Comparison of ENCODE assay signal across 8 mouse cellular contexts in genomic region chr5:92488961-92489360, GRCm38 (mm10). TPM values are rescaled to one million over a fixed set of nuclear protein-coding genes. Genes with fewer than 3 reads are reported as not detected.
A peak's percentile ranks its signal among the peaks of the same experiment; 100 is the strongest.
DNase-seq lines count a peak whose midpoint lies in the region; ATAC-seq and TF ChIP-seq lines count a peak whose summit lies in the region.

No protein-coding gene starts in this region.

- no peak overlapping the region for H3K9ac ChIP-seq in embryonic facial prominence, embryonic 13.5 days
- no peak overlapping the region for H3K9ac ChIP-seq in limb, embryonic 12.5 days (replicated peaks)
- H3K9ac ChIP-seq in stomach, postnatal 0 days (ENCODE audit: low read length), result no peak overlapping the region
- H3K9ac ChIP-seq in midbrain, embryonic 11.5 days (ENCODE audit: low read length), result no peak overlapping the region

- no peaks in the 10 kb centered on the region for H3K27me3 ChIP-seq in embryonic facial prominence, embryonic 13.5 days
- no peaks in the 10 kb centered on the region for H3K27me3 ChIP-seq in limb, embryonic 12.5 days
- no peaks in the 10 kb centered on the region for H3K27me3 ChIP-seq in stomach, postnatal 0 days (ENCODE audit: control insufficient read depth, insufficient read depth, low read length)
- no peaks in the 10 kb centered on the region for H3K27me3 ChIP-seq in midbrain, embryonic 11.5 days (ENCODE audit: control insufficient read depth, insufficient read depth, low read length)

- no peak for ATAC-seq in embryonic facial prominence, embryonic 13.5 days (ENCODE audit: insufficient number of reproducible peaks, insufficient read depth, low FRiP score, low TSS enrichment, low read depth)
- ATAC-seq in limb, embryonic 12.5 days (ENCODE audit: insufficient number of reproducible peaks, insufficient read depth, low FRiP score, low TSS enrichment, low read depth), result no peak
- ATAC-seq in stomach, postnatal 0 days (ENCODE audit: low FRiP score, low TSS enrichment), result peak; percentile 81
- ATAC-seq in midbrain, embryonic 11.5 days (ENCODE audit: low FRiP score), result no peak

- TF ChIP-seq EP300 in stomach, postnatal 0 days (optimal IDR thresholded peaks at IDR 0.05), result no peak

- H3K4me1 ChIP-seq in embryonic facial prominence, embryonic 13.5 days, result peaks cover 27% of the 10 kb centered on the region
- H3K4me1 ChIP-seq in limb, embryonic 12.5 days (replicated peaks), result peaks cover 35% of the 10 kb centered on the region
- peaks cover 8% of the 10 kb centered on the region for H3K4me1 ChIP-seq in stomach, postnatal 0 days (replicated peaks; ENCODE audit: control insufficient read depth, insufficient read depth)
- no peaks in the 10 kb centered on the region for H3K4me1 ChIP-seq in midbrain, embryonic 11.5 days (ENCODE audit: control insufficient read depth, insufficient read depth, low read length)

- peak overlapping the region; percentile 67; the same call in 1 of the 2 replicates for H3K27ac ChIP-seq in left cerebral cortex, adult 2 months
- peak overlapping the region; percentile 79 for H3K27ac ChIP-seq in embryonic facial prominence, embryonic 13.5 days
- peak overlapping the region; percentile 71 for H3K27ac ChIP-seq in limb, embryonic 12.5 days
- H3K27ac ChIP-seq in stomach, postnatal 0 days (replicated peaks), result peak overlapping the region; percentile 88
- H3K27ac ChIP-seq in midbrain, embryonic 11.5 days (ENCODE audit: low read depth, low read length), result no peak overlapping the region

- intact Hi-C loops in left cerebral cortex, adult 2 months (cut with DNase I), result loop anchor here (2.0 kb wide), 1 partner anchor 16 kb away; no protein-coding TSS in a partner anchor

- no peak for DNase-seq in left cerebral cortex, adult 2 months (ENCODE audit: extremely low spot score in 1 of 2, low spot score in 2 of 2)
- DNase-seq in left cerebral cortex, adult 11 months (ENCODE audit: low spot score), result no peak
- DNase-seq in adrenal gland, adult 2 months, result peak; percentile 75
- DNase-seq in stomach, postnatal 0 days (ENCODE audit: low spot score), result peak; percentile 69
- DNase-seq in right cerebral cortex, adult 2 months (ENCODE audit: low spot score in 2 of 2), result no peak
- no peak for DNase-seq in midbrain, embryonic 11.5 days (ENCODE audit: low spot score, missing footprints)

- no peak overlapping the region for H3K4me3 ChIP-seq in left cerebral cortex, adult 2 months
- no peak overlapping the region for H3K4me3 ChIP-seq in embryonic facial prominence, embryonic 13.5 days
- H3K4me3 ChIP-seq in limb, embryonic 12.5 days (replicated peaks), result no peak overlapping the region
- no peak overlapping the region for H3K4me3 ChIP-seq in stomach, postnatal 0 days (ENCODE audit: low read depth, low read length)
- no peak overlapping the region for H3K4me3 ChIP-seq in midbrain, embryonic 11.5 days (ENCODE audit: low read depth, low read length)

- H3K36me3 ChIP-seq in embryonic facial prominence, embryonic 13.5 days, result peaks cover 12% of the 10 kb centered on the region
- H3K36me3 ChIP-seq in limb, embryonic 12.5 days, result peaks cover 18% of the 10 kb centered on the region
- H3K36me3 ChIP-seq in stomach, postnatal 0 days (ENCODE audit: control insufficient read depth, insufficient read depth, low read length), result peaks cover 2% of the 10 kb centered on the region; the same call in 1 of the 2 replicates
- H3K36me3 ChIP-seq in midbrain, embryonic 11.5 days (ENCODE audit: control insufficient read depth, insufficient read depth, low read length), result peaks cover 5% of the 10 kb centered on the region

- no peak for TF ChIP-seq CTCF in left cerebral cortex, adult 2 months (IDR thresholded peaks at IDR 0.05)
- peak; percentile 29; the same call in 1 of the 2 replicates for TF ChIP-seq CTCF in stomach, postnatal 0 days (IDR thresholded peaks at IDR 0.05; ENCODE audit: low read depth)

- no peak overlapping the region for H3K4me2 ChIP-seq in embryonic facial prominence, embryonic 13.5 days
- H3K4me2 ChIP-seq in limb, embryonic 12.5 days, result no peak overlapping the region
- H3K4me2 ChIP-seq in stomach, postnatal 0 days (replicated peaks; ENCODE audit: low read depth), result peak overlapping the region; percentile 19
- no peak overlapping the region for H3K4me2 ChIP-seq in midbrain, embryonic 11.5 days

- WGBS in embryonic facial prominence, embryonic 13.5 days, result 58% methylated on average over 7 of the region's 7 CpGs
- 79% methylated on average over 7 of the region's 7 CpGs for WGBS in limb, embryonic 12.5 days
- WGBS in stomach, postnatal 0 days, result 16% methylated on average over 7 of the region's 7 CpGs
- 90% methylated on average over 7 of the region's 7 CpGs for WGBS in midbrain, embryonic 11.5 days

- no peaks in the 10 kb centered on the region for H3K9me3 ChIP-seq in embryonic facial prominence, embryonic 13.5 days
- H3K9me3 ChIP-seq in limb, embryonic 12.5 days, result no peaks in the 10 kb centered on the region
- no peaks in the 10 kb centered on the region for H3K9me3 ChIP-seq in stomach, postnatal 0 days (ENCODE audit: control insufficient read depth, low read length)
- H3K9me3 ChIP-seq in midbrain, embryonic 11.5 days (ENCODE audit: control insufficient read depth, low read length), result no peaks in the 10 kb centered on the region

RNA-seq across cellular contexts. Expression of gene Scarb2, which starts 17.7 kb away (rescaled TPM):
- total RNA-seq in left cerebral cortex, adult 2 months (2021), result 10 to 100 TPM; 82.6 to 91.9 TPM
- 10 to 100 TPM; 58.7 to 79.0 TPM for total RNA-seq in adrenal gland, adult 2 months (2021)
- 18.1 and 19.6 TPM in 2 replicates for polyA plus RNA-seq in adrenal gland, adult 2 months (2012; rRNA removed)
- polyA plus RNA-seq in embryonic facial prominence, embryonic 13.5 days (2015; fragmentation: Nextera tagmentation; extraction: Ambion mirVana), result 7.9 and 9.0 TPM in 2 replicates
- polyA plus RNA-seq in limb, embryonic 12.5 days (2016; fragmentation: Nextera tagmentation; extraction: Ambion mirVana), result 9.0 and 9.4 TPM in 2 replicates
- 19.1 and 20.9 TPM in 2 replicates for polyA plus RNA-seq in stomach, postnatal 0 days (2015; fragmentation: Nextera tagmentation; extraction: Ambion mirVana)
- 11.0 and 11.2 TPM in 2 replicates for polyA plus RNA-seq in midbrain, embryonic 11.5 days (2014; fragmentation: Nextera tagmentation; extraction: Ambion mirVana)

RNA-seq across cellular contexts. Expression of gene Nup54, which starts 53.9 kb away (rescaled TPM):
- 10 to 100 TPM; 23.7 to 31.3 TPM for total RNA-seq in left cerebral cortex, adult 2 months (2021)
- 10 to 100 TPM; 27.3 to 29.3 TPM for total RNA-seq in adrenal gland, adult 2 months (2021)
- 4.5 and 7.0 TPM in 2 replicates for polyA plus RNA-seq in adrenal gland, adult 2 months (2012; rRNA removed)
- 52.7 and 57.0 TPM in 2 replicates for polyA plus RNA-seq in embryonic facial prominence, embryonic 13.5 days (2015; fragmentation: Nextera tagmentation; extraction: Ambion mirVana)
- 66.8 and 68.1 TPM in 2 replicates for polyA plus RNA-seq in limb, embryonic 12.5 days (2016; fragmentation: Nextera tagmentation; extraction: Ambion mirVana)
- polyA plus RNA-seq in stomach, postnatal 0 days (2015; fragmentation: Nextera tagmentation; extraction: Ambion mirVana), result 20.5 and 21.4 TPM in 2 replicates
- polyA plus RNA-seq in midbrain, embryonic 11.5 days (2014; fragmentation: Nextera tagmentation; extraction: Ambion mirVana), result 65.6 and 67.1 TPM in 2 replicates

Comparison
In these comparisons a context has a peak if more than half of its experiments do, and no peak if none do; other contexts are left out.
1. DNase-seq: peak in adrenal gland, adult 2 months (single experiment) and stomach, postnatal 0 days (single experiment); none in left cerebral cortex, adult 2 months (0 of 2), left cerebral cortex, adult 11 months (single experiment), right cerebral cortex, adult 2 months (0 of 2) and midbrain, embryonic 11.5 days (single experiment).